Comparison of ENCODE assay signal across 7 mouse cellular contexts in the genomic region with DNA sequence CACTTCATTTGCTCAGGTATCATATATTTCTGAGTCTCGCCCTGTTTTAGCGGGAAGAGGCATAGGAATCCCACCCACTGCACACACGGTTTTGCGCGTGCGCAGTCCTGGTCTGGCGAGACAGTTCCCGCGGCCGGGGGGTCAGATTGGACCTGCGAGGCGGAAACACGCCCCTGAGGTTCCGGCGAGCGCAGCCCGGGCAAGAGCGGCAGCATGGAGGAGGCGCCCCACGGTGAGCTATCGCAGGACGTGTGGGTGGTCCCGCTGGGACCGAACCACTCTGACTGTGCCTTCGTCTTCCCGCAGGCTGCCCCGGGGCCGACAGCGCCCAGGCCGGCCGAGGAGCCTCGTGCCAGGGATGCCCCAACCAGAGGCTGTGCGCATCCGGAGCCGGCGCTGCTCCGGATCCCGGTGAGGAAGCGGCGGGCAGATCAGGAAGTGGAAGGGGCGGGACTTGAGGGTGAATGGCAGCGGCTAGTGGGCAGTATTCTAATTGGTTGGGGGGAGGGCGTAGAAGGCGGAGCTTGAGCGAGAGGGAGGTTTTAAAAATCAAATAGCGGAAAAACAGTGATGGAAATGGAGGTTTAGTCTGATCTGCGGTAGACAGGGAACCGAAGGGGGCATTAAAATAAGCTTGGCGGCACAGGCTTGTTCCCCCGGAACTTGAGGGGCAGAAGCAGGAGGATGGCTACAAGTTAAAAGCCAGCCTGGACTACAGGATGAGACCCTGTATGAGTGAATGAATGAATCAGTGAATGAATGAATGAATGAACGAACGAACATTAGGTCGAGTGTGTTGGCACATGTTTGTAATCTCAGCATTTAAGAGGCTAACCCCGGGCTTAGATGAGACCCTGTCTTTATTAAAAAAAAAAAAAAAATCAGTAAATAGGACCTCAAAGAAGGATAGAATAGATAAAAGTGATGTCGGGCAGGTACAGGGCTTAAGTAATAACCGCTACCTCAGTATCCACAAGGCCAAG. TPM values are rescaled to one million over a fixed set of nuclear protein-coding genes. Genes with fewer than 3 reads are reported as not detected.
DNase-seq lines count a peak whose midpoint lies in the region; ATAC-seq lines count a peak whose summit lies in the region.

TSS of gene Nubp1 (plus strand) at position 185 of the 983 bp plus-strand sequence.

- H3K36me3 ChIP-seq in embryonic facial prominence, embryonic 10.5 days (replicated peaks), result peaks cover 40% of the 10 kb centered on the region
- H3K36me3 ChIP-seq in limb, embryonic 10.5 days, result peaks cover 40% of the 10 kb centered on the region
- H3K36me3 ChIP-seq in midbrain, embryonic 13.5 days, result peaks cover 36% of the 10 kb centered on the region

- peaks cover 15% of the 10 kb centered on the region for H3K4me1 ChIP-seq in embryonic facial prominence, embryonic 10.5 days
- peaks cover 15% of the 10 kb centered on the region for H3K4me1 ChIP-seq in limb, embryonic 10.5 days
- H3K4me1 ChIP-seq in midbrain, embryonic 13.5 days (replicated peaks), result peaks cover 17% of the 10 kb centered on the region

- peak within 1 kb of the TSS; percentile 71 for H3K9ac ChIP-seq in midbrain, embryonic 13.5 days (replicated peaks)

- ATAC-seq in granulocyte monocyte progenitor cell, adult 5-6 weeks (replicated peaks; ENCODE audit: poor library complexity, severe bottlenecking), result peak; percentile 95
- peak; percentile 98 for ATAC-seq in midbrain, embryonic 13.5 days

- no peaks in the 10 kb centered on the region for H3K9me3 ChIP-seq in embryonic facial prominence, embryonic 10.5 days
- H3K9me3 ChIP-seq in limb, embryonic 10.5 days (replicated peaks), result no peaks in the 10 kb centered on the region
- no peaks in the 10 kb centered on the region for H3K9me3 ChIP-seq in midbrain, embryonic 13.5 days

- WGBS in embryonic facial prominence, embryonic 10.5 days, result 3% methylated on average over 56 of the region's 56 CpGs
- WGBS in limb, embryonic 10.5 days, result 3% methylated on average over 56 of the region's 56 CpGs
- 2% methylated on average over 56 of the region's 56 CpGs for WGBS in midbrain, embryonic 13.5 days

- peak within 1 kb of the TSS; percentile 97 for H3K27ac ChIP-seq in embryonic facial prominence, embryonic 10.5 days (replicated peaks)
- H3K27ac ChIP-seq in limb, embryonic 10.5 days, result peak within 1 kb of the TSS; percentile 97
- peak within 1 kb of the TSS; percentile 90 for H3K27ac ChIP-seq in midbrain, embryonic 13.5 days

- peak within 1 kb of the TSS; percentile 74 for H3K4me3 ChIP-seq in embryonic facial prominence, embryonic 10.5 days
- H3K4me3 ChIP-seq in limb, embryonic 10.5 days, result peak within 1 kb of the TSS; percentile 81
- peak within 1 kb of the TSS; percentile 58 for H3K4me3 ChIP-seq in midbrain, embryonic 13.5 days (replicated peaks)

- DNase-seq in adrenal gland, postnatal 10 days, result peak; percentile 93
- DNase-seq in embryonic facial prominence, embryonic 10.5 days (ENCODE audit: low spot score), result peak; percentile 98
- DNase-seq in kidney, adult 11 months, result peak; percentile 95
- peak; percentile 98 for DNase-seq in limb, embryonic 10.5 days (ENCODE audit: low spot score)
- peak; percentile 89 for DNase-seq in spleen, adult 12 weeks (ENCODE audit: low spot score)

- peak within 1 kb of the TSS; percentile 73 for H3K4me2 ChIP-seq in midbrain, embryonic 13.5 days (replicated peaks)

- H3K27me3 ChIP-seq in embryonic facial prominence, embryonic 10.5 days (replicated peaks; ENCODE audit: low read depth, poor library complexity, severe bottlenecking), result no peaks in the 10 kb centered on the region
- 0 out of 2 replicates have a peak, but pooled peaks cover 4% of the 10 kb centered on the region for H3K27me3 ChIP-seq in limb, embryonic 10.5 days (ENCODE audit: low read depth, poor library complexity, severe bottlenecking)
- H3K27me3 ChIP-seq in midbrain, embryonic 13.5 days, result peaks cover 4% of the 10 kb centered on the region; the same call in 1 of the 2 replicates

RNA-seq across cellular contexts. Expression of gene Nubp1, which starts in this region (rescaled TPM):
- 10 to 100 TPM; 22.2 to 23.3 TPM for total RNA-seq in adrenal gland, postnatal 10 days (2021)
- 88.3 and 89.9 TPM in 2 replicates for polyA plus RNA-seq in embryonic facial prominence, embryonic 10.5 days (2016; fragmentation: Nextera tagmentation; extraction: Ambion mirVana)
- 45.9 and 48.0 TPM in 2 replicates for total RNA-seq in granulocyte monocyte progenitor cell, adult 5-6 weeks (2014; fragmentation: Nextera tagmentation)
- 41.9 and 58.3 TPM in 2 replicates for total RNA-seq in granulocyte monocyte progenitor cell, adult 5-6 weeks (2017)
- polyA plus RNA-seq in limb, embryonic 10.5 days (2016; fragmentation: Nextera tagmentation; extraction: Ambion mirVana), result 92.0 and 94.8 TPM in 2 replicates
- 52.2 and 53.3 TPM in 2 replicates for polyA plus RNA-seq in midbrain, embryonic 13.5 days (2015; fragmentation: Nextera tagmentation; extraction: Ambion mirVana)

Comparison
In these comparisons a context has a peak if more than half of its experiments do, and no peak if none do; other contexts are left out.
1. Peak in every context shown above with its lines: DNase-seq, ATAC-seq, H3K4me3 ChIP-seq and H3K27ac ChIP-seq.